Mouse (Mus musculus): ENCODE measurements at regions not wholly inside any gene's neighbourhood (a gene's known extent, or its start where the extent isn't known, plus 50 kb on each side); places are given as distances from the start of the nearest gene placed in this dataset.

DNA sequence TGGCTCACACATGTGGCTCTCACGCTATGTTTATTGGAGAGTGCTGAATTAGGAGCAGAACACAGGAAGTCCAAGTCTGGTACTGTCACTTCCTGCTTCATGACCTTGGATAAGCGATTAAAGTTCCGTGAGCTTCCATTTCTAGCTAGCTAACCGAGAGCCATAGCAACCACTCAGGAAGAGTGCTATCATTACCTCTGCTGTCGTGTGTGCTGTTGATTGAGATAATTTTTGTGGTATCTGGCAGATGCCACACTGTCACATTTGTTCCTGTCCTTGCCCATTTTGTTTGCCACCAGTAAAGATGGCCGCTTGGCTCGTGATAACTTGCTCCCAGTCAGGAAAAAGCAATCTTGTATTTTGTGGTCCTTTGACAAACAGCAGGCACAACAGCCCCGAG, 230.6 kb downstream of the Kcnrg start:
- no peak overlapping the region for H3K27ac ChIP-seq (ENCODE audit: low read depth, low read length)
- H3K4me3 ChIP-seq (ENCODE audit: low read depth, low read length): no peak overlapping the region
- H3K36me3 ChIP-seq (ENCODE audit: control insufficient read depth, insufficient read depth, low read length): no peaks in the 10 kb centered on the region
- H3K4me1 ChIP-seq (replicated peaks; ENCODE audit: control insufficient read depth, insufficient read depth, low read length): no peaks in the 10 kb centered on the region
- DNase-seq (ENCODE audit: low spot score): no peak
- H3K27me3 ChIP-seq (ENCODE audit: control insufficient read depth, insufficient read depth, low read length): no peaks in the 10 kb centered on the region
- no peak for ATAC-seq (replicated peaks; ENCODE audit: low FRiP score)
- WGBS: 85% methylated on average over 8 of the region's 8 CpGs
- H3K9me3 ChIP-seq (ENCODE audit: control insufficient read depth, low read length): no peaks in the 10 kb centered on the region
- H3K4me2 ChIP-seq (ENCODE audit: low read depth, low read length, severe bottlenecking): no peak overlapping the region
- no peak overlapping the region for H3K9ac ChIP-seq (ENCODE audit: low read length)

DNA sequence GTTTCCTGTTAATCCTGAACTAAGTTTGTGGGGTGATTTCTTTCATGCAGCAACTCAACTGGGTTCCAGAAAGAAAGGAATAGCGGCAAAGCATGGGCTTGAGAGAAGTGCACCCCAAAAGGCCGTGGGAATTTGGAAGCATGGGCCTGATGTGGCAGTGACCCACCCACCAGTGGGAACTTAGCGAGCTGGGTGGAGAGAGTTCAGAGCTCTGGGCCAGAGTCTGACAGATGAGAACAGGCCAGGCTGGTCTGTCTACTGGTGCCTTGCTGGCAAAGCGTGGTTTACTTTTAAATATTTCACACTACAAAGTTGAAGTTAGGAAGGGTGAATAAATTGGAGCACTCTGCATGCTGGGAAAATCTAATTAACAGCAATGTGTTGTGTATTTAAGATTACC, 235.2 kb downstream of the Kcnrg start:
- Histone ChIP-seq H3K36me3 (ENCODE audit: control insufficient read depth, insufficient read depth, low read length) (no peaks in the 10 kb centered on the region), H3K4me3 (ENCODE audit: low read depth, low read length) (no peak overlapping the region), H3K27me3 (ENCODE audit: control insufficient read depth, insufficient read depth, low read length) (no peaks in the 10 kb centered on the region), H3K4me1 (replicated peaks; ENCODE audit: control insufficient read depth, insufficient read depth, low read length) (no peaks in the 10 kb centered on the region), H3K4me2 (ENCODE audit: low read depth, low read length, severe bottlenecking) (no peak overlapping the region), H3K27ac (ENCODE audit: low read depth, low read length) (no peak overlapping the region), H3K9ac (ENCODE audit: low read length) (no peak overlapping the region), H3K9me3 (ENCODE audit: control insufficient read depth, low read length) (no peaks in the 10 kb centered on the region)
- ATAC-seq (replicated peaks; ENCODE audit: low FRiP score): no peak
- WGBS: 91% methylated on average over 4 of the region's 4 CpGs
- DNase-seq (ENCODE audit: low spot score): no peak

DNA sequence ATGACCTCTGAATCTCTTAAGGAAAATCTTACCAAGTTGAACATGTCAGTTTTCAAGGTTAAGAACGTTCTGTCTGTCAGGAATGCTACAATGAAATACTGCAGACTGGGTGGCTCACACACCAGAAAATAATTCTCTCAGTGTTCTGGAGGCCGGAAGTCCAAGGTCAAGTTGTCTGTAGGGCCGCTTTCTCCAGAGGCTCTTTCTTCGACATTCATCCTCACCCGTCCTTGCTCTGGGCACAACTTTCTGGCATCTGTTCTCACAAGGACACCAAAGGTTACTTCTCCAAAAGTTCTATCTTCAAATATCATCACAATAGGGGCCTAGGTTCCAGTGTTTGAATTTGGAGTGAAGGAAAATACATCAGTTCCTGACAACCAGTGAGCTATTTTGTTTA, 239.2 kb downstream of the Kcnrg start:
- Histone ChIP-seq H3K9ac (ENCODE audit: low read length) (no peak overlapping the region), H3K4me1 (replicated peaks; ENCODE audit: control insufficient read depth, insufficient read depth, low read length) (no peaks in the 10 kb centered on the region), H3K36me3 (ENCODE audit: control insufficient read depth, insufficient read depth, low read length) (no peaks in the 10 kb centered on the region), H3K9me3 (ENCODE audit: control insufficient read depth, low read length) (no peaks in the 10 kb centered on the region), H3K27ac (ENCODE audit: low read depth, low read length) (no peak overlapping the region), H3K4me2 (ENCODE audit: low read depth, low read length, severe bottlenecking) (no peak overlapping the region), H3K27me3 (ENCODE audit: control insufficient read depth, insufficient read depth, low read length) (no peaks in the 10 kb centered on the region), H3K4me3 (ENCODE audit: low read depth, low read length) (no peak overlapping the region)
- no peak for DNase-seq (ENCODE audit: low spot score)
- WGBS: 88% methylated on average over 5 of the region's 5 CpGs
- no peak for ATAC-seq (replicated peaks; ENCODE audit: low FRiP score)

DNA sequence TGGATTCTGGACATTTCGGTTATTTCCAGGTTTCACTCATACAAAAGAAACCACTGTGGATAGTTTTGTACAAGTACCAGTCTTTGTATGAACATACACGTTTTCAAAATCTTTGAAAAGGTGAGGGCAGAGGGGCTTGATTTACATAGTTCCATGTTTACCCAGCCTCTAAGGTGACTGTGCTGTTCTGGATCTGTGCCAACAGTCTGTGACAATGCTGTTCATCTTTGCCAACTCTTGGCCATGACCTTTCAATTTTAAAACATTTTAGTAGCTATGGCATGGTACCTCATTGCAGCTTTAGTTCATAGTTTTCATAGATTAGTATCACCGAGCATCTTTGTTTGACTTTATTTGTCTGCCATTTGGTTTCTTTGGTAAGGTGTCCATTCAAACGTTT, 243.0 kb downstream of the Kcnrg start:
- H3K9me3 ChIP-seq (ENCODE audit: control insufficient read depth, low read length): no peaks in the 10 kb centered on the region
- no peaks in the 10 kb centered on the region for H3K36me3 ChIP-seq (ENCODE audit: control insufficient read depth, insufficient read depth, low read length)
- no peak for ATAC-seq (replicated peaks; ENCODE audit: low FRiP score)
- no peak overlapping the region for H3K27ac ChIP-seq (ENCODE audit: low read depth, low read length)
- no peak for DNase-seq (ENCODE audit: low spot score)
- H3K9ac ChIP-seq (ENCODE audit: low read length): no peak overlapping the region
- no peaks in the 10 kb centered on the region for H3K27me3 ChIP-seq (ENCODE audit: control insufficient read depth, insufficient read depth, low read length)
- H3K4me2 ChIP-seq (ENCODE audit: low read depth, low read length, severe bottlenecking): no peak overlapping the region
- 86% methylated on average over 4 of the region's 4 CpGs for WGBS
- no peak overlapping the region for H3K4me3 ChIP-seq (ENCODE audit: low read depth, low read length)
- H3K4me1 ChIP-seq (replicated peaks; ENCODE audit: control insufficient read depth, insufficient read depth, low read length): no peaks in the 10 kb centered on the region

DNA sequence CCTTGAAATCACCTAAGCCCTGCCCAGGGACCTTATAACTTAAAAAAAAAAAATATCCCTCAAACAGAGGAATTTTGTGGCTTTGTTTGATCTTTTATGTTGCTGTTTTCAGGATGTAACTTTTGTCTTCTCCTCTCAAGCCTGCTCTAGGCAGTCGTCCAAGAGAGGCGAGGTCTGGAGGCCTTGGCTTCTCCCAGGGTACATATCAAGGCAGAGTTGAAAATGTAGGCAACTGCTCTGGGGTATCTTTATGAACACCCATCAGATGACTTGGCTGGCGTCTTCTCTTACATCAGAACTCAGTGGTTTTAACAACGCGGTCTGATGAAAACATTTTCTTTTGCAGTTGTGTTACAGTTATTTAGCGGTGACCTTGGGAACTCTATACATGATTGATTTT, 250.4 kb downstream of the Kcnrg start:
- Histone ChIP-seq H3K4me2 (ENCODE audit: low read depth, low read length, severe bottlenecking) (no peak overlapping the region), H3K9me3 (ENCODE audit: control insufficient read depth, low read length) (no peaks in the 10 kb centered on the region), H3K4me3 (ENCODE audit: low read depth, low read length) (no peak overlapping the region), H3K9ac (ENCODE audit: low read length) (no peak overlapping the region), H3K4me1 (replicated peaks; ENCODE audit: control insufficient read depth, insufficient read depth, low read length) (no peaks in the 10 kb centered on the region), H3K27me3 (ENCODE audit: control insufficient read depth, insufficient read depth, low read length) (no peaks in the 10 kb centered on the region), H3K27ac (ENCODE audit: low read depth, low read length) (no peak overlapping the region), H3K36me3 (ENCODE audit: control insufficient read depth, insufficient read depth, low read length) (no peaks in the 10 kb centered on the region)
- 92% methylated on average over 6 of the region's 6 CpGs for WGBS
- no peak for ATAC-seq (replicated peaks; ENCODE audit: low FRiP score)
- DNase-seq (ENCODE audit: low spot score): no peak

DNA sequence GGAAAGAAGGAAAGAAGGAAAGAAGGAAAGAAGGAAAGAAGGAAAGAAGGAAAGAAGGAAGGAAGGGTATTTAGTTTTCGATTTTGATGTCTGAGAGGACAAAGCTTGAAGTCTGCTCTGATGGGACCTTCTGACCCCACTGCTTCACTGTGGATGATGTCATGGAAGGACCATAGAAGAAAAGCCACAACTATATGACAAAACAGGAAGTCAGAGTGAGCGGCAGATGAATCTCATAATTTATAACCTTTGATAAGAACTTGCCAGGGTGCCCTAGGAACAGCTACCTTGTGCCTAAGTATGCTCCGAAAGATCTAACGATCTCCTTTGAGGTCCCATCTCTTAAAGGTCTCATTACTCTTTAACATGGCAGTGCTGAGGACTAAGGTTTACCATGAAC, 253.4 kb downstream of the Kcnrg start:
- H3K4me1 ChIP-seq (replicated peaks; ENCODE audit: control insufficient read depth, insufficient read depth, low read length): no peaks in the 10 kb centered on the region
- no peak overlapping the region for H3K4me3 ChIP-seq (ENCODE audit: low read depth, low read length)
- H3K4me2 ChIP-seq (ENCODE audit: low read depth, low read length, severe bottlenecking): no peak overlapping the region
- no peaks in the 10 kb centered on the region for H3K36me3 ChIP-seq (ENCODE audit: control insufficient read depth, insufficient read depth, low read length)
- 86% methylated on average over 4 of the region's 4 CpGs for WGBS
- H3K9ac ChIP-seq (ENCODE audit: low read length): no peak overlapping the region
- ATAC-seq (replicated peaks; ENCODE audit: low FRiP score) (no peak), DNase-seq (ENCODE audit: low spot score) (no peak)
- no peaks in the 10 kb centered on the region for H3K27me3 ChIP-seq (ENCODE audit: control insufficient read depth, insufficient read depth, low read length)
- no peak overlapping the region for H3K27ac ChIP-seq (ENCODE audit: low read depth, low read length)
- no peaks in the 10 kb centered on the region for H3K9me3 ChIP-seq (ENCODE audit: control insufficient read depth, low read length)

DNA sequence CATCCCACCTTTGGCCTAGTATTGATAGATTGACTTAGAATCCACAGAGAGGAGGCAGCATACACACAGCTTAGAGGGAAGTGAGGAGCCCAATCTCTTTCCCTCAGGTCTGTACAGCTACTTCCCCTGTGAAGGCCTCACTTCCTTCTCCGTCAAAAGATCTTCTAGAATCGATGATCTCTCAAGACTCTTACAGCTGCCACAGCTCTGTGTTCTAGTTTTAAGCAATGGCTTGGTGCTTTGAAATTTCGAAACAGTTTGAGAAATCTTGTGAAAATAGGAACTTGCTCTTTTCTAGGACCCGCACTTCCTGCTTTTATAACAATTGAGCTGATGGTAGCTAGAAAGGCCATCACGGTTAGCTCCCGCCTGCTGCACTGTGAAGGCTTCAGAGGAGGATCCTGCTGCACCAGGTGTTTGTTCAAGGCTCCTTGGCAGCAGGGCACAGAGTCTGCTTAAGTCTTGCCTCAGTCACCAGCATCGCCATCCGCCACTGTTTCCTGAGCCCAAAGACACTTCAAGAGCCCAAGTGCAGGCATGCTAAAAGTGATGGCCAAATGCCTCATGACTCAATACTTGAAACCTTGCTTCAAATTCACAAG, 254.2 kb downstream of the Kcnrg start:
- no peak for DNase-seq (ENCODE audit: low spot score)
- Histone ChIP-seq H3K4me2 (ENCODE audit: low read depth, low read length, severe bottlenecking) (no peak overlapping the region), H3K36me3 (ENCODE audit: control insufficient read depth, insufficient read depth, low read length) (no peaks in the 10 kb centered on the region), H3K27me3 (ENCODE audit: control insufficient read depth, insufficient read depth, low read length) (no peaks in the 10 kb centered on the region), H3K9me3 (ENCODE audit: control insufficient read depth, low read length) (no peaks in the 10 kb centered on the region), H3K4me1 (replicated peaks; ENCODE audit: control insufficient read depth, insufficient read depth, low read length) (no peaks in the 10 kb centered on the region), H3K9ac (ENCODE audit: low read length) (no peak overlapping the region), H3K27ac (ENCODE audit: low read depth, low read length) (no peak overlapping the region), H3K4me3 (ENCODE audit: low read depth, low read length) (no peak overlapping the region)
- no peak for ATAC-seq (replicated peaks; ENCODE audit: low FRiP score)
- WGBS: 88% methylated on average over 8 of the region's 8 CpGs

DNA sequence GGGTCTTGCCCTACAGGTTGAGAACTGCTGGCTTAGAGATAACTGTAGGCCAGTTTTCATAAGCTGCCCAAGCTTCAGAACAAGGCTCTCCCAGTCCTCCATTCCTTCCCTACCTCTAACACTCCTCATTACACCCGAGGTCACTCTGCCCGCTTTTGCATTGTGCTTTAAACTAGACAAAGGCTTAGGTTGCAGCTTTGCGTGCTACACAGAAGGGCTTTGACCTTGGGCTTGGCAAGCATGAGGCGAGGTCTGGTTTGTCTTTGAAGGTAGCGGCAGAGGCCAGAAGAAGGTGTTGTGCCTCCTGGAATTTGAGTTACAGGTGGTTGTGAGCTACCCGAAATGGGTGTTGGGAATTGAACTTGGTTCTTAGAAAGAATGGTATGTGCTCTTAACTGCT, 255.7 kb downstream of the Kcnrg start:
- Histone ChIP-seq H3K9ac (ENCODE audit: low read length) (no peak overlapping the region), H3K27me3 (ENCODE audit: control insufficient read depth, insufficient read depth, low read length) (no peaks in the 10 kb centered on the region), H3K4me2 (ENCODE audit: low read depth, low read length, severe bottlenecking) (no peak overlapping the region), H3K27ac (ENCODE audit: low read depth, low read length) (no peak overlapping the region), H3K4me1 (replicated peaks; ENCODE audit: control insufficient read depth, insufficient read depth, low read length) (no peaks in the 10 kb centered on the region), H3K9me3 (ENCODE audit: control insufficient read depth, low read length) (no peaks in the 10 kb centered on the region), H3K4me3 (ENCODE audit: low read depth, low read length) (no peak overlapping the region), H3K36me3 (ENCODE audit: control insufficient read depth, insufficient read depth, low read length) (no peaks in the 10 kb centered on the region)
- 89% methylated on average over 6 of the region's 6 CpGs for WGBS
- DNase-seq (ENCODE audit: low spot score) (no peak), ATAC-seq (replicated peaks; ENCODE audit: low FRiP score) (no peak)

DNA sequence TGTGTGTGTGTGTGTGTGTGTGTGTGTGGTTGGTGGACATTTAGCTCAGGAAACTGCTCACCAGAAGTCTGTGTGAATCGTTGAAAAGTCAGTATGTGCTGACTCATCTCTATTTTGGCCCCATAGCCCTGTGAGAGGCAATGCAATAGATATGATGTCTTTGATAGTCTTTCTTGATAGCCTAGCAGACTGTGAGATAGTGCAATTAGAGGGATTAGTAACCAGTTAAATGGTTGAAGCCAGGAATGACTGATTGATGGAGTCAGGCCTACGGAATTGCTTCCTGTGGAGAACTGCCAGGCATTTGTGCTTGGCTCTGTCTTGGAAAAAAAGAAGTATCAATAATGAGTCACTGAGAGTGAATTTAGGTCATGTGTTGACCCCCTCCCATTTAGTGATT, 256.2 kb downstream of the Kcnrg start:
- DNase-seq (ENCODE audit: low spot score) (no peak), ATAC-seq (replicated peaks; ENCODE audit: low FRiP score) (no peak)
- no peak overlapping the region for H3K27ac ChIP-seq (ENCODE audit: low read depth, low read length)
- no peak overlapping the region for H3K4me3 ChIP-seq (ENCODE audit: low read depth, low read length)
- H3K4me2 ChIP-seq (ENCODE audit: low read depth, low read length, severe bottlenecking): no peak overlapping the region
- no peaks in the 10 kb centered on the region for H3K9me3 ChIP-seq (ENCODE audit: control insufficient read depth, low read length)
- 71% methylated on average over 2 of the region's 2 CpGs for WGBS
- H3K9ac ChIP-seq (ENCODE audit: low read length): no peak overlapping the region
- H3K27me3 ChIP-seq (ENCODE audit: control insufficient read depth, insufficient read depth, low read length): no peaks in the 10 kb centered on the region
- H3K36me3 ChIP-seq (ENCODE audit: control insufficient read depth, insufficient read depth, low read length): no peaks in the 10 kb centered on the region
- no peaks in the 10 kb centered on the region for H3K4me1 ChIP-seq (replicated peaks; ENCODE audit: control insufficient read depth, insufficient read depth, low read length)

All from forebrain, embryonic 11.5 days (tissue).